Mouse (Mus musculus): Measurements from ENCODE around the gene Rbbp7. TPM values are rescaled to one million over a fixed set of nuclear protein-coding genes. Genes with fewer than 3 reads are reported as not detected.

Rbbp7 gene
- polyA plus RNA-seq, 1 experiment from 2014 or later = 233 TPM

Other genes starting within 250 kb of the Rbbp7 start
- 3.9 and 4.3 TPM in 2 replicates for gene Reps2, start 116.8 kb upstream of the Rbbp7 start, polyA plus RNA-seq (2015; fragmentation: Nextera tagmentation; extraction: Ambion mirVana)
- 15.0 and 15.4 TPM in 2 replicates for gene Txlng, start 69.1 kb downstream of the Rbbp7 start, polyA plus RNA-seq (2015; fragmentation: Nextera tagmentation; extraction: Ambion mirVana)
- gene Syap1, start 128.0 kb downstream of the Rbbp7 start, polyA plus RNA-seq (2015; fragmentation: Nextera tagmentation; extraction: Ambion mirVana) = 30.1 and 31.2 TPM in 2 replicates
- 89.1 and 98.7 TPM in 2 replicates for gene Ctps2, start 140.8 kb downstream of the Rbbp7 start, polyA plus RNA-seq (2015; fragmentation: Nextera tagmentation; extraction: Ambion mirVana)
- gene S100g, start 204.2 kb downstream of the Rbbp7 start, polyA plus RNA-seq (2015; fragmentation: Nextera tagmentation; extraction: Ambion mirVana) = 0.53 TPM in 1 of 2 replicates, not detected in the other

All from forebrain, embryonic 15.5 days (tissue).